Mouse (Mus musculus) B cell, adult 67 days (primary cell): ENCODE data around the gene Tmem151b. TPM values are rescaled to one million over a fixed set of nuclear protein-coding genes. Genes with fewer than 3 reads are reported as not detected.

Source experiments
- total RNA-seq, 2 experiments: library from RNA; stranded (reverse); gene quantifications; 4 replicates each; pipeline ENCODE4 v1.2.4; 2023

Tmem151b gene
- under 1 TPM; 0.33 to 0.38 TPM for total RNA-seq

GRCm38 (mm10) chr17:45549617-45550181 lies at the start of gene Tmem151b:
Tmem151b (minus strand) TSS chr17:45549677.

DNA sequence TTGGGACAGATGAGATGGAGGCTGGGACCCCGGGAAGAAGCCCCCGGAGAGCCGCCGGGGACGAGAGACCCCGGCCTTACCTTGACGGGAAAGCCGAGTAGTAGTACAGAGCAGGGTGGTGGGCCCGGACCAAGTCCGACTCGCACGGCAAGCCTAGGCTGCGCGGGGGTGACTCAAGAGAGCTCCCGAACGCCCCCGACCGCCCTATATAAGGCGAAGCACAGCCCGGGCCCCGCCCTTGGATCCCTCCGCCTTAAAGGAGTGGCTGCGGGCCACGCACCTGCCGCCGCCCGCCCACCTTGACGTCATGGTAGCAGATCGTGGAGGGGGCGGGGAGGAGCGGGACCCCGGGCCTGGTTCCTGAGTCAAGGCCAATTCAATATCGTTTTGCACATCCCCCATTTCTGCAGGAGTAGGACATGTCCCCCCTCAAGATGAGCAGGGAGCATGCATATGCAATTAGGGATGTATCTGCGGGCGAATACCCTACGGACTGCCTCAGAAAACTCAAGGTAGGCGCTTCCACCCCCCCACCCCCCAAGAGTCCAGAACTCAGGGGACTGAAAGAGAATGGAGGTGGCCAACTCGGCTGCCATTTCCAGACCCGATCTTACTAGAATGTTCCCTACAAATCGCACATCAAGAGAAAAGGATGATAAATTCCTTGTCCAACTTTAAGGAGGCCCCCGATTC lies 23.8 kb upstream of the Tmem151b start, which contains the start of gene Hsp90ab1:
Gene Hsp90ab1 (minus strand): TSS at position 185 of the 693 bp plus-strand sequence.

DNA sequence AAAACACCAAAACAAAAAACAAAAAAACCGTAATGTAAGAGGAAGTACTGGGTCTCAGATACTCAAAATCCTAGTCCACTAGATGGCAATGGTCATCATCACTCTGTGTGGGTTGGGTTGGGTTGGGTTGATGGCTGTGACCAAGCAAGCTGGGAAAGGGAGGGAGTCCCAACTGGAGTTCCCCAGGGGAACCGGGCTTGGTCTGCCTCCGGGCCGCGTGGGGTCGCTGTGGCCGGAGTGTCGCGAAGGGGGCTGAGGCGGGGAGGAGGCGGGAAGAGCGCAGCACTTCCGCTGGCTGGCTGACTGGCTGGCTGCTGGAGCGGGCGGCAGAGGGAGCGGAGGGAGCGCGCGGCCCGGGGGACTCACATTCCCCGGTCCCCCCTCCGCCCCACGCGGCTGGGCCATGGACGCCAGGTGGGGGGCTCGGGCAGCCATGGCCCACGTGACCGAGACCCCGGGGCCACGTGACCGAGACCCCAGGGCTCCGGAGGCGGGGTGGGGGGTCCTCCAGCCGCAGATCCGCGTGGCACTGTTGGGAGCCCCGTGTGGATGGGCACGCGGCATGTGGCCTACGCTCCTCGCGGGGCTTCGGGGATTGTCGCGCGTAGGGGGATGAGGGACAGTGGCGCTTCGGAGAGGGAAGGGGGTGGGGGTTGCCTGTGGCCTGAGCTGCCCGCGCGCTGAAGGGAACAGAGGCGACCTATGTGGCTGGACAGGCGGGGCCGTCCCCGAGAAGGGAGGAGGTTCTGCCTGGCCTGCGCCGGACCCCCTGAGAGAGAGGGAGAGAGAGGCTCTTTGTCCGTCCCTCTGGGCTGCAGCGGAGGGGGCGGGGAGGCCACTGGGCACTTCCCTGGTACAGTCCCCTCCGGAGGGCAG lies 14.4 kb upstream of the Tmem151b start, which contains the start of gene Slc35b2:
Gene Slc35b2 (plus strand): TSS at position 220 of the 876 bp plus-strand sequence.

DNA sequence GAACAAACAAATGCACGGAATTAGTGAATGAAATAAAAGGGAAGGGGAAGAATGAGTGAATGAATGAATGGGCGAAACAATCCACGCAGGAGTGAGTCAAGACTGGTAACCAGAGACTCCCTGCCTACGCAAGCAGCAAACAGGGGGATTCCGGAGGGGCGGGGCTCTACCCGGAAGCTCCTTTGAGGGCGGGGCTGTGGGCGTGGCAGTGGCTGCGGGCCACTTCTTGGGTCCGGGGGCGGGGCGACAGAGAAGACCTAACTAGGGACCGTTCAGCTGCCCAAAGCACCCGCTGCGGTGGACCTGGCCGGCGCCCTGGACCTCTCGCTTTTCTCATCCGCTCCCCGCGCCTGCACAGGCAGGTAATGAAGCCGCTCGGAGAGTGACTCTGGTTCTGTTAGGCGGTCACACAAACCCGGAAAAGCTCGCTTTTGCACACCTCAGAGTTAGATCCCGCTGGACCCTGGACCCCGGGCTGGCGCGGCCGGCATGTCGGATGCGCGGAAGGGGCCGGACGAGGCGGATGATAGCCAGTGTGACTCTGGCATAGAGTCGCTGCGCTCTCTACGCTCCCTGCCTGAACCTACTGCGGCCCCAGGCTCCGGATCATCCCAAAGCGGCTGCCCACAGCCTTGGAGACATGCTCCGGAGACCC lies 6.1 kb upstream of the Tmem151b start, which contains the start of gene Nfkbie:
Gene Nfkbie (plus strand): TSS at position 252 of the 655 bp plus-strand sequence.

GRCm38 (mm10) chr17:45523263-45523662 lies 26.2 kb downstream of the Tmem151b start, which contains the start of gene Tcte1:
Tcte1 (plus strand) TSS chr17:45523434.

GRCm38 (mm10) chr17:45506700-45507189 lies 42.7 kb downstream of the Tmem151b start, which contains the start of gene Aars2:
Aars2 (plus strand) TSS chr17:45506841.

Other genes with a start within 250 kb of the Tmem151b start
- gene Cdc5l, start 115.9 kb downstream of the Tmem151b start, total RNA-seq = 100 to 1,000 TPM in 1 of 2 experiments, 10 to 100 TPM in 1; 88.0 to 104 TPM
- gene Spats1, start 74.3 kb downstream of the Tmem151b start, total RNA-seq = not detected
- gene Aars2, start 42.8 kb downstream of the Tmem151b start, total RNA-seq = 10 to 100 TPM; 18.6 to 22.1 TPM
- gene Tcte1, start 26.2 kb downstream of the Tmem151b start, total RNA-seq = not detected
- gene Nfkbie, start 6.0 kb upstream of the Tmem151b start, total RNA-seq = 100 to 1,000 TPM; 139 to 141 TPM
- 10 to 100 TPM; 51.3 to 57.0 TPM for gene Slc35b2, start 14.2 kb upstream of the Tmem151b start, total RNA-seq
- 1,000 to 10,000 TPM in 1 of 2 experiments, 100 to 1,000 TPM in 1; 986 to 1,178 TPM for gene Hsp90ab1, start 23.6 kb upstream of the Tmem151b start, total RNA-seq
- 10 to 100 TPM; 21.9 to 22.2 TPM for gene Slc29a1, start 49.9 kb upstream of the Tmem151b start, total RNA-seq
- not detected for gene Mymx, start 52.4 kb upstream of the Tmem151b start, total RNA-seq
- under 1 TPM in 1 of 2 experiments, not detected in 1; 0.46 TPM for gene Capn11, start 109.6 kb upstream of the Tmem151b start, total RNA-seq
- gene Mrpl14, start 136.6 kb upstream of the Tmem151b start, total RNA-seq = 10 to 100 TPM; 26.0 to 29.3 TPM
- gene Tmem63b, start 137.2 kb upstream of the Tmem151b start, total RNA-seq = 10 to 100 TPM; 28.6 to 30.6 TPM
- gene 1600014C23Rik, start 184.2 kb upstream of the Tmem151b start, total RNA-seq = not detected